Comparison of ENCODE assay signal across 8 mouse cellular contexts in genomic region chr7:127232622-127233367, GRCm38 (mm10). TPM values are rescaled to one million over a fixed set of nuclear protein-coding genes. Genes with fewer than 3 reads are reported as not detected.
DNase-seq lines count a peak whose midpoint lies in the region; ATAC-seq lines count a peak whose summit lies in the region.

TSS of gene Zfp553 (plus strand) at chr7:127233061.
TSS of gene Sept1 (minus strand) at chr7:127233130.

- peak within 1 kb of the TSS; percentile 72 for H3K4me2 ChIP-seq in embryonic facial prominence, embryonic 12.5 days (replicated peaks)
- H3K4me2 ChIP-seq in limb, embryonic 13.5 days (replicated peaks), result peak within 1 kb of the TSS; percentile 79
- H3K4me2 ChIP-seq in midbrain, embryonic 14.5 days (ENCODE audit: low read length), result peak within 1 kb of the TSS; percentile 69

- H3K9me3 ChIP-seq in embryonic facial prominence, embryonic 12.5 days, result no peaks in the 10 kb centered on the region
- H3K9me3 ChIP-seq in limb, embryonic 13.5 days, result no peaks in the 10 kb centered on the region
- H3K9me3 ChIP-seq in midbrain, embryonic 14.5 days (ENCODE audit: control insufficient read depth, low read length), result no peaks in the 10 kb centered on the region

- peak within 1 kb of the TSS; percentile 96 for H3K9ac ChIP-seq in embryonic facial prominence, embryonic 12.5 days
- peak within 1 kb of the TSS; percentile 97 for H3K9ac ChIP-seq in limb, embryonic 13.5 days
- H3K9ac ChIP-seq in midbrain, embryonic 14.5 days (replicated peaks; ENCODE audit: low read length), result peak within 1 kb of the TSS; percentile 98

- H3K4me3 ChIP-seq in embryonic facial prominence, embryonic 12.5 days, result peak within 1 kb of the TSS; percentile 92
- peak within 1 kb of the TSS; percentile 92 for H3K4me3 ChIP-seq in limb, embryonic 13.5 days
- peak within 1 kb of the TSS; percentile 81 for H3K4me3 ChIP-seq in midbrain, embryonic 14.5 days (replicated peaks; ENCODE audit: low read depth, low read length)

- peak; percentile 78 for DNase-seq in 3T3-L1 (ENCODE audit: low read depth, low spot score)
- peak; percentile 87 for DNase-seq in adrenal gland, postnatal 25 days
- peak; percentile 85 to 89 for DNase-seq in heart, adult 18-20 months
- DNase-seq in kidney, adult 18-20 months, result peak; percentile 91
- peak; percentile 95 for DNase-seq in midbrain, embryonic 14.5 days
- peak; percentile 70 to 81 for DNase-seq in spleen, adult 18-20 months

- H3K4me1 ChIP-seq in embryonic facial prominence, embryonic 12.5 days, result peaks cover 24% of the 10 kb centered on the region
- peaks cover 36% of the 10 kb centered on the region for H3K4me1 ChIP-seq in limb, embryonic 13.5 days
- peaks cover 31% of the 10 kb centered on the region for H3K4me1 ChIP-seq in midbrain, embryonic 14.5 days (ENCODE audit: control insufficient read depth, insufficient read depth, low read length)

- peak within 1 kb of the TSS; percentile 98 for H3K27ac ChIP-seq in embryonic facial prominence, embryonic 12.5 days
- peak within 1 kb of the TSS; percentile 97 for H3K27ac ChIP-seq in limb, embryonic 13.5 days
- H3K27ac ChIP-seq in midbrain, embryonic 14.5 days (replicated peaks; ENCODE audit: low read depth, low read length), result peak within 1 kb of the TSS; percentile 99

- H3K36me3 ChIP-seq in embryonic facial prominence, embryonic 12.5 days, result peaks cover 57% of the 10 kb centered on the region
- H3K36me3 ChIP-seq in limb, embryonic 13.5 days, result peaks cover 58% of the 10 kb centered on the region
- H3K36me3 ChIP-seq in midbrain, embryonic 14.5 days (ENCODE audit: control insufficient read depth, insufficient read depth, low read length), result peaks cover 38% of the 10 kb centered on the region

- WGBS in embryonic facial prominence, embryonic 12.5 days, result under 1% methylated on average over 64 of the region's 64 CpGs
- WGBS in limb, embryonic 13.5 days, result under 1% methylated on average over 64 of the region's 64 CpGs
- WGBS in midbrain, embryonic 14.5 days, result under 1% methylated on average over 64 of the region's 64 CpGs

- peak; percentile 81 for ATAC-seq in embryonic facial prominence, embryonic 12.5 days (ENCODE audit: insufficient number of reproducible peaks, insufficient read depth, low FRiP score, low TSS enrichment)
- ATAC-seq in limb, embryonic 13.5 days (ENCODE audit: low FRiP score, low read depth), result peak; percentile 92
- ATAC-seq in midbrain, embryonic 14.5 days (ENCODE audit: low FRiP score, low TSS enrichment), result peak; percentile 91

- no peaks in the 10 kb centered on the region for H3K27me3 ChIP-seq in embryonic facial prominence, embryonic 12.5 days
- H3K27me3 ChIP-seq in limb, embryonic 13.5 days, result no peaks in the 10 kb centered on the region
- no peaks in the 10 kb centered on the region for H3K27me3 ChIP-seq in midbrain, embryonic 14.5 days (ENCODE audit: control insufficient read depth, insufficient read depth, low read length)

RNA-seq across cellular contexts. Expression of gene Zfp553, which starts in this region (rescaled TPM):
- total RNA-seq in adrenal gland, postnatal 25 days (2021), result 14.7 and 15.2 TPM in 2 replicates
- 63.2 and 63.3 TPM in 2 replicates for polyA plus RNA-seq in embryonic facial prominence, embryonic 12.5 days (2016; fragmentation: Nextera tagmentation; extraction: Ambion mirVana)
- total RNA-seq in heart, adult 18-20 months (2021), result 1 to 10 TPM; 6.4 to 6.7 TPM
- polyA plus RNA-seq in limb, embryonic 13.5 days (2015; fragmentation: Nextera tagmentation; extraction: Ambion mirVana), result 51.8 and 52.1 TPM in 2 replicates
- polyA plus RNA-seq in midbrain, embryonic 14.5 days (2014; fragmentation: Nextera tagmentation; extraction: Ambion mirVana), result 31.9 and 39.7 TPM in 2 replicates

RNA-seq across cellular contexts. Expression of gene Sept1, which starts in this region (rescaled TPM):
- 8.3 and 12.9 TPM in 2 replicates for total RNA-seq in adrenal gland, postnatal 25 days (2021)
- 34.0 and 39.7 TPM in 2 replicates for polyA plus RNA-seq in embryonic facial prominence, embryonic 12.5 days (2016; fragmentation: Nextera tagmentation; extraction: Ambion mirVana)
- 1 to 10 TPM; 3.0 to 7.7 TPM for total RNA-seq in heart, adult 18-20 months (2021)
- 23.5 and 27.9 TPM in 2 replicates for polyA plus RNA-seq in limb, embryonic 13.5 days (2015; fragmentation: Nextera tagmentation; extraction: Ambion mirVana)
- 11.6 and 13.6 TPM in 2 replicates for polyA plus RNA-seq in midbrain, embryonic 14.5 days (2014; fragmentation: Nextera tagmentation; extraction: Ambion mirVana)

Comparison
In these comparisons a context has a peak if more than half of its experiments do, and no peak if none do; other contexts are left out.
1. Peak in every context shown above with its lines: DNase-seq, ATAC-seq, H3K4me3 ChIP-seq and H3K27ac ChIP-seq.